Mouse (Mus musculus): ENCODE data around the gene Ckm. TPM values are rescaled to one million over a fixed set of nuclear protein-coding genes. Genes with fewer than 3 reads are reported as not detected.

Gene Ckm
- total RNA-seq (2021), result not detected
- long read RNA-seq, experiment 1, result 0 reads
- long read RNA-seq, experiment 2, result 0 reads

- DNase-seq (ENCODE audit: low spot score in 2 of 2), result no peak
Measured at GRCm38 (mm10) chr7:19404476-19404875, at the start of gene Ckm. Gene Ckm, plus strand, starts transcription at chr7:19404776.

- DNase-seq (ENCODE audit: low spot score in 2 of 2), result no peak
Measured at GRCm38 (mm10) chr7:19354991-19355390, 49.6 kb upstream of the Ckm start.

GRCm38 (mm10) chr7:19356311-19356710 is 48.3 kb upstream of the Ckm start:
- no peak for DNase-seq (ENCODE audit: low spot score in 2 of 2)

DNA sequence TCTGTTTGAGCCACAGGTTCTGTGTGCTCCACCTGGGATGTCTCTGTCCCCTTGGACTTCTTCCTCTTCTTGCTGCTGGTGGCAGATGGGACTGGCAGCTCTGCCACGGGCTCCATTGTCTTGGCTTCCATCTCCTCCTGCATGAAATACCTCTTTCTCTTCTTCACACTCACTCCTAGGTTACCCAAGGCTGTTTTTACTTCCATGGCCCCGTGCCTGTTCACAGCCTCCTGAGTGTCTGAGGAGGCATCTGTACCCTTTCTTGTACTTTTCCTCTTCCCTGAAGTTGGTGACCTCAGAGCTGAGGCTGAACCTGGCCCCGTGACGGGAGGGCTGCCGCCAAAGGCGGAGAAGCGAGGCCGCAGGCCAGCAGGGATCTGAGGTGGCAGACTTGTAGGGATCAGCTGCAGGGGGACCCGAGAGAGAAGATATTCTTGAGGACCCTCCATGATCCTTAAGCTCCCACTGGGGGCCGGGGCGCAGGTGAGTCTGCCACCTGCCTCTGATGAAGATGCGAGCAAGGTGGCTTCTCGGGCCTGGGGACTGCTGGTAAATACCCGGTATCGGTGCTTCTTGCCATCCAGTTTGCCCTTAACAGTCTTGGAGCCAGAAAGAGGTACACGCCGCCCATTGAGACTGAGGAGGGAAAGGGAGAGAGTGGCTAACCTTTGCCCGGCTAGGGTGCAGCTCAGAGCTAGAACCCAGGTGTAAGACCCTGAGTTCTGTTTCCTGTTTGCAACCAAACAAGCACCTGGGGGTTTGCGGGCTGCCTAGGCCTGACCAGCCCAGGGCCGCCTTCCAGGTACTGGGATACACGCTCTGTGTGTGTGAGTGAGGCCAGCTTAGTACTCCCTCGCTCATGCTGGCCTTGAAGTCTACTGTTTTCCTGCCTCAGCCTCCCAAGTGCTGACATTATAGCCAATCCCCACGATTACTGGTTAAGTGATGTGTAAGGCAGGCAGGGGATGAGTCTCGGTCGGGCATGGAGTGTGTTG is 46.9 kb upstream of the Ckm start:
- DNase-seq (ENCODE audit: low spot score in 2 of 2), result no peak

DNA sequence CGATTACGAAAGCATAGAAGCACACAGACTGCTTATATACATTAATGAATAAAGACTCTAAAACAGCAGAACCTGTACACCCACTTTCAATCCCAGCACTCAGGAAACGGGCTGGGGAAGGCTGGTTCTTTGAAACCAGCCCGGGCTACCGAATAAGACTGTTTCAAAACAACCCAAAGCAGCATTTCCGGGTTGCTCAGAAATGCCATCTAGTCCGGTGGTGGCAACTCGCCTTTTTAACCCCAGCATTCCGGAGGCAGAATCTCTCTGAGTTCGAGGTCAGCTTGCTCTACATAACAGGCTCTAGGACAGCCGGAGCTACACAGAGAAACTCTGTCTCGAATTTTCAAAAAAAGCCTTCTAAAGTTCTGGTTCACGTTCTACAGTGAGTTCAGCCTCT is 45.9 kb upstream of the Ckm start:
- no peak for DNase-seq (ENCODE audit: low spot score in 2 of 2)

- peak; percentile 92 to 93 for DNase-seq (ENCODE audit: low spot score in 2 of 2)
Measured at GRCm38 (mm10) chr7:19359299-19359891, 45.2 kb upstream of the Ckm start, which contains the start of the genes Cd3eap and Ppp1r13l. Gene Cd3eap, minus strand, starts transcription at chr7:19359483. Gene Ppp1r13l, plus strand, starts transcription at chr7:19359749.

DNA sequence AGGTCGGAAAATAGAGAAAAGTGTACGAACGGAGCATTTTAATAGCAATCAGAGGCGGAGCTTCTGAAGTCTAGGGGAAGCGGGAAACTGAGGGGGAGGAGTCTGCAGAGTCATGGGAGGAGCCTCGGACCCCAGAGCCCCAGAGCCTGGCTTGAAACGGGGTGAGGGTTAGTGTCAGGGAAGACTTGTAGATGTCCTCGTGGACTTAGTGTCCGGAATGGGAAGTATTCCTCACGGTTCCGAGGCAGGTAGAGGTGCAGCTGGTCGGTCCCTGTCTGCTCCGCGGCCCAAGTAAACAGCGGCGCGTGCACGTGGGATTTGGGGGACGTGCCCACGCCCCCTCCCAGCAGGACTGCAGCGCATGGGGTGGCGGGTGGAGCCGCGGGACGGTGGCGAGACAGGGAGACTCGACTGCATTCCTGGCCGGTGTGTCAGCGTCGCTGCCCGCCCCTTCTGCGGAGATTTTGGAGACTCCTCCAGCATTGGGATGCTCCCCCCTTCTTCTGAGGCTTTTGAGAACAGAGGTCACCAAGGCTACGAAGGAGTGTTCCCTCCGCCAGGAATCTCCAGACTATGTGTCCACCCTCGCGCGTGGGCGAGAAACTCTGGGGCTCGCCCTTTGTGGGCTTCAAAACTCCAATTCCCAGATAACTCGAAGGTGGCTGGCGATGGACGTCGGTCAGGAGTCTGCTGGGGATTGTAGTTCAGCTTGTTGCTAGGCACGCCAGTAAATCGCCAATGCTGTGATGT is 44.5 kb upstream of the Ckm start:
- DNase-seq (ENCODE audit: low spot score in 2 of 2), result peak; percentile 66 to 82

GRCm38 (mm10) chr7:19360944-19361343 is 43.6 kb upstream of the Ckm start:
- peak; percentile 80 to 91 for DNase-seq (ENCODE audit: low spot score in 2 of 2)

DNA sequence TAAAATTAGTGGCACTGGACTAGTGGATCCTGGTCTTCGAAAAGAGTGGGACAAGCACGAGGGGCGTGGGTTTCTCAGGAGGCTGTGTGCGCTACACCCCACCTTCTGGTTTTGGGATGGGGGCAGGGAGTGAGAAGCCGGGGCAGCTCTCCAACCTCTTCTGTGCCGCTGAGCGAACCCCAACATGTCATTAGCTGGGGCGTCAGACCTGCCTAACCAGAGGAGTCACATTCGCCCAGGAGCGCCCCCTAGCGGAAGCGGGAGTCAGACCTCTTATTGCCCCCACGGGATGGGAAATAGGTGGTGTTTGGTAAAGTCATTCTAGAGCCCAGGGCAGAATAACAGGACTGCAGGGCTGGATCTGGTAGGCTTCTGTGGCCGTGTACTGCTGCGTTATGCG is 42.9 kb upstream of the Ckm start:
- DNase-seq (ENCODE audit: low spot score in 2 of 2), result peak; percentile 51 to 65

GRCm38 (mm10) chr7:19362276-19362675 is 42.3 kb upstream of the Ckm start:
- no peak for DNase-seq (ENCODE audit: low spot score in 2 of 2)

DNA sequence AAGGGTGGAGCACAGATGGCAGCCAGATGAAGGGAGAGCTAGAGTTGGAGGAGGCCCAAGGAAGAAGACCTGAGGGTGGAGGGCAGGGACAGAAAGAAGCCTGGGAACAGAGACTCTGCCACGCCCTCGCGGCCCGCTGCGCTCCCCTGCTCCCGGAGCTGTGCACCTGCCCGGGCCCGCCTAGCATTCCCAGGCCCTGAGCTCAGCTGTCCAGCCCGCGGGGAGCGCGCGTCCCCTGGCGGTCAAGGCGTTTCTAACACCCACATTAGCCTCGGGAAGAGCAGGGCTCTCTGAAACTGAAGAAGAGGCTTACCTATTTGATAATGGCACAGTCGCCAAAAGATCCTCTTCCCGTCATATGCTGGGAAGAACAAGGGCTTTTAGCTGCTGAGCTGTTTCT is 40.7 kb upstream of the Ckm start:
- DNase-seq (ENCODE audit: low spot score in 2 of 2), result no peak

DNA sequence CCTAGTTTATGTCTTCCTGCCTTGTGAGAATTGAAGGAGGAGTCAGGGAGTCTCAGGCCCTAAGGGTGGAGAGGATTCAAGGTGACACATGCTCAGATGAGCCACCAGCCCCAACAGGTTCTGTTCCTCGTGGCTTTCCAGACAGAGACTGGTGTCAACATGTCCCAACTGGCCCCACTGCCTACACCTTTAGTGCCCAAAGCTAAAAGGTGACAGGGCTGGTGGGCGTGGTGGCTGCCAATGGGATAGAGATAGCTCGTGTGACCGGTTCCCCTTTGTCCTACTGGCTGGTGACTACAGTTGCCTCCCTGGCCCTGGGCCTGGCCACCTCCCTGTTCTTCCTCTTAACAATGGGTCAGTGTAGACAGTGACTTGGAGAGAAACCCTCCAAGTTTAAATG is 39.2 kb upstream of the Ckm start:
- no peak for DNase-seq (ENCODE audit: low spot score in 2 of 2)

DNA sequence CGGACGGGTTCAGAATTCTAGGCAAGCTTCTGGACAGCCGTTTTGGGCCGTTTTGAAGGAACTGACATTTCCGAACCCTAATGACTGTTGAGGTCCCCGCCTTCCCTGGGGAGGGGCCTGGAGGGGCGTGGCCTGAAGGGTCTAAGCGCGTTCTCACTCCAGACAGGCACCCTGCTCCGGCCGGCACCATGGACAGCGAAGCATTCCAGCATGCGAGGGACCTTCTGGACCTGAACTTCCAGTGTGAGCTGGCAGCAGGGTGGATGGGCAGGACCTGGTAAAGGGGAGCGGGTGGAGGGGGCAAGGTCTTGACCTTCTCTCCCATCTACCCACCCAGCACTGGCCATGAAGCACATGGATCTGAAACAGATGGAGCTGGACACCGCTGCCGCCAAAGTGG is 36.2 kb upstream of the Ckm start:
- DNase-seq (ENCODE audit: low spot score in 2 of 2), result no peak

- DNase-seq (ENCODE audit: low spot score in 2 of 2), result peak; percentile 68 to 69
Measured at GRCm38 (mm10) chr7:19369823-19370425, 34.7 kb upstream of the Ckm start.

DNA sequence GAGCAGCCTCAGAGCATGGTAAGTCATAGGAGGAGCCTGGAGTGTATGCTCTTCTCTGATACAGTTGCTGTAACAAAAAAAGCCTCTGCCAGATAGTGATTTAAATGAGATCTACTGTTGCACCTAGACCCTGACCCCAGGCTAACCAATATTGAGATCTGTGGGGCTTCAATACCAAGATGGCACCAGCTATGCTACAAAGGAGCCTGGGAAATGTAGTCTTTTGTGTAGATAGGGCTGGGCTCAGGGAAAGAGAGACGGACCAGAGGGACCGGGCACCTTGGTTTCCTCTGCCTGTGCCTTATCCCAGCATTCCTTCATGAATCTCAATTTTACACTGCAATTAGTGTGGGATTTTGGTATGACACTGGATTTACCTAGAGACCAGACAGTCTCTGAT is 31.2 kb upstream of the Ckm start:
- DNase-seq (ENCODE audit: low spot score in 2 of 2), result no peak

DNA sequence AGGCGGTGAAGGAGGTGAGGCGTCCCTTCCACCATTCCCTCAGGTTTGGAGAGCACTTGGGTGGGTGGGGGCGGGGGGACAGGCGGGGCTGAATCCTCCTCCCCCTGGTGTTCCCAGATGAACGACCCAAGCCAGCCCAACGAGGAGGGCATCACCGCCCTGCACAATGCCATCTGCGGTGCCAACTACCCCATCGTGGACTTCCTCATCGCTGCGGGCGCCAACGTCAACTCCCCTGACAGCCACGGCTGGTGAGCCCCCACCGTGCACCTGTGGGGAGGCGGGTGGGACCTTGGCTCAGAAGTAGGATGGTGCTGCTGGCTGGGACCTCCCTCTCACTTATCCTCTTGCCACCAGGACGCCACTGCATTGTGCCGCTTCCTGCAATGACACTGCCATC is 29.2 kb upstream of the Ckm start:
- no peak for DNase-seq (ENCODE audit: low spot score in 2 of 2)

GRCm38 (mm10) chr7:19376019-19376418 is 28.6 kb upstream of the Ckm start:
- DNase-seq (ENCODE audit: low spot score in 2 of 2), result no peak

GRCm38 (mm10) chr7:19378049-19378448 is 26.5 kb upstream of the Ckm start:
- DNase-seq (ENCODE audit: low spot score in 2 of 2), result no peak

GRCm38 (mm10) chr7:19381377-19382165 is 23.0 kb upstream of the Ckm start, which contains the start of gene Ercc2:
Gene Ercc2, plus strand, starts transcription at chr7:19382010.
- peak; percentile 99 for DNase-seq (ENCODE audit: low spot score in 2 of 2)

DNA sequence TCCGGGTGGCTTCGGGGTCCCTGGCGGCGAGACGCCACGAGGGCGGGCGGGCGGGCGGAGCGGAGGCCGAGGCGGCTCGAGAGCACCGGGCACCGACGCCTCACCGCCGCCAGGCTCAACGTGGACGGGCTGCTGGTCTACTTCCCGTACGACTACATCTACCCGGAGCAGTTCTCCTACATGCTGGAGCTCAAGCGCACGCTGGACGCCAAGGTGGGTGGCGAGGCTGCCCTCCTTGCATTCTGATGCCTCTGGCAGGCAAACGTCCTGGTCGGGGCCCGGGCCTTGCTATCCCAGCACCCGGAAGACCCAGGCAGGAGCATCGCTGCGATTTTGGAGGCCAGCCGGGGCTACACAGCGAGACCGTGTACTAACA is 22.4 kb upstream of the Ckm start:
- DNase-seq (ENCODE audit: low spot score in 2 of 2), result no peak
